Mouse (Mus musculus): ENCODE measurements around the gene Col6a4.

- TF ChIP-seq CTCF (IDR thresholded peaks at IDR 0.05; ENCODE audit: extremely low read depth, insufficient read depth, low read length) (no peak), POLR2A (IDR thresholded peaks at IDR 0.05; ENCODE audit: extremely low read depth, insufficient read depth, low read length) (no peak)
Measured at GRCm38 (mm10) chr9:105959116-105959515, 137.5 kb downstream of the Col6a4 start.

Measured in cortical plate, adult 2 months (tissue).